Mouse (Mus musculus): ENCODE results near the gene Ptpn14.

DNA sequence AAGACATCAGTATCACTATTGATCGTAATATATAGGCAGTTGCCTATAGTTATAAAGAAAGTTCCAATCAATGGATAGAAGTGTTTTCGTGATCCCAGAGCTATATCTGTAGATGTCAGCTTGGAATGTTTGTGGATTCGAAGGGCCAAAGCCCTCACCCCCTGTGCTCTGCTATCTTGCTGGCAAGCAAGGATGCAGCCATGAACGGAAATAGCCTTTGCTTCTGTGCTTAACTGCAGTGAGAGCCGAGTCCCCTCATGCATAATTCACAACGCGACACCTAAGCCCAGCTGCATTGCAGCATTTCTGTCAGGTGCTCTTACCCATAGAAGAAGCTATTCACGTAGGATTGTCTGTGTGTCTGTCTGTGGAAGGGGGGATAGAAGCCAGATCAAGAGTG is 198.2 kb downstream of the Ptpn14 start:
- TF ChIP-seq POLR2A (IDR thresholded peaks at IDR 0.05; ENCODE audit: insufficient read length, low read depth) = no peak
- TF ChIP-seq REST (IDR thresholded peaks at IDR 0.05; ENCODE audit: insufficient read depth, insufficient read length) = no peak
- TF ChIP-seq CEBPB (IDR thresholded peaks at IDR 0.05; ENCODE audit: insufficient read depth, poor library complexity, severe bottlenecking) = no peak
- TF ChIP-seq TCF3 (IDR thresholded peaks at IDR 0.05; ENCODE audit: insufficient read length, low read depth) = no peak
- no peak for TF ChIP-seq E2F4 (IDR thresholded peaks at IDR 0.05; ENCODE audit: insufficient read depth)
- TF ChIP-seq MAX (IDR thresholded peaks at IDR 0.05; ENCODE audit: low read depth) = no peak

Data from myocyte (in vitro differentiated cells).